Mouse (Mus musculus) limb, embryonic 10.5 days (tissue): ENCODE data around the gene Acin1. TPM values are rescaled to one million over a fixed set of nuclear protein-coding genes. Genes with fewer than 3 reads are reported as not detected.
A peak's percentile ranks its signal among the peaks of the same experiment; 100 is the strongest.

Source experiments
- DNase-seq: peaks from one replicate; pipeline ENCODE4 v3.0.0-alpha.2; 2017; ENCODE audit warnings: low spot score
- H3K27ac ChIP-seq: fragments of 300-500 bp; sonication (generic); 2 replicates; pipeline ENCODE4 v1.5.1; 2016; ENCODE audit warnings: mild to moderate bottlenecking
- H3K27me3 ChIP-seq: fragments of 300-500 bp; sonication (generic); 2 replicates; pipeline ENCODE4 v1.6.1; 2016; ENCODE audit warnings: low read depth, mild to moderate bottlenecking; ENCODE audit not compliant: poor library complexity, severe bottlenecking
- H3K36me3 ChIP-seq: fragments of 300-500 bp; sonication (generic); 2 replicates; pipeline ENCODE4 v1.6.1; 2016; ENCODE audit warnings: mild to moderate bottlenecking, moderate library complexity
- H3K4me1 ChIP-seq: fragments of 300-500 bp; sonication (generic); 2 replicates; pipeline ENCODE4 v1.6.1; 2016
- H3K4me3 ChIP-seq: fragments of 300-500 bp; sonication (generic); 2 replicates; pipeline ENCODE4 v1.5.1; 2016; ENCODE audit warnings: mild to moderate bottlenecking, moderate library complexity
- H3K9me3 ChIP-seq: fragments of 300-500 bp; sonication (generic); replicated peaks from 2 replicates; pipeline ENCODE4 v1.6.1; 2016; ENCODE audit warnings: mild to moderate bottlenecking
- WGBS: fragments of 180-500 bp; shearing (Covaris S2); methylation state at CpG from one replicate; pipeline ENCODE4 v1.1.7; 2016; 5-methylcytosine and 5-hydroxymethylcytosine counted together
- polyA plus RNA-seq: library from polyadenylated mRNA; unstranded; fragments of >200 nt; fragmentation: Nextera tagmentation; extraction: Ambion mirVana; gene quantifications from 2 replicates; pipeline ENCODE4 v1.2.1, GENCODE M21; 2016

Acin1 gene
- polyA plus RNA-seq, 1 experiment from 2014 or later = 144 TPM

- Histone ChIP-seq H3K4me3 (peak within 1 kb of the TSS; percentile 86), H3K9me3 (no peaks in the 10 kb centered on the region), H3K27ac (peak within 1 kb of the TSS; percentile 98), H3K4me1 (peaks cover 19% of the 10 kb centered on the region), H3K36me3 (peaks cover 62% of the 10 kb centered on the region), H3K27me3 (no peaks in the 10 kb centered on the region)
- WGBS = under 1% methylated on average over 41 of the region's 41 CpGs
- no peak for DNase-seq
Observed at GRCm38 (mm10) chr14:54686063-54686521, 639 bp downstream of the Acin1 start, which contains the start of gene 1700123O20Rik. TSS of gene 1700123O20Rik (plus strand) at chr14:54686216.

GRCm38 (mm10) chr14:54685471-54685870 is 1.3 kb downstream of the Acin1 start:
- H3K4me3 ChIP-seq = peak overlapping the region; percentile 86
- peaks cover 61% of the 10 kb centered on the region for H3K36me3 ChIP-seq
- peak overlapping the region; percentile 98 for H3K27ac ChIP-seq
- H3K4me1 ChIP-seq = peaks cover 19% of the 10 kb centered on the region
- no peaks in the 10 kb centered on the region for H3K9me3 ChIP-seq
- DNase-seq = no peak
- H3K27me3 ChIP-seq = no peaks in the 10 kb centered on the region
- 17% methylated on average over 8 of the region's 8 CpGs for WGBS

GRCm38 (mm10) chr14:54682396-54682795 is 4.3 kb downstream of the Acin1 start:
- no peak for DNase-seq
- WGBS = 98% methylated on average over 3 of the region's 3 CpGs
- no peaks in the 10 kb centered on the region for H3K9me3 ChIP-seq
- H3K27ac ChIP-seq = no peak overlapping the region
- no peaks in the 10 kb centered on the region for H3K27me3 ChIP-seq
- peaks cover 69% of the 10 kb centered on the region for H3K36me3 ChIP-seq
- H3K4me3 ChIP-seq = no peak overlapping the region
- peaks cover 8% of the 10 kb centered on the region for H3K4me1 ChIP-seq

- Histone ChIP-seq H3K36me3 (peaks cover 96% of the 10 kb centered on the region), H3K9me3 (no peaks in the 10 kb centered on the region), H3K27ac (no peak overlapping the region), H3K4me3 (no peak overlapping the region), H3K4me1 (no peaks in the 10 kb centered on the region), H3K27me3 (no peaks in the 10 kb centered on the region)
- no peak for DNase-seq
- WGBS = 92% methylated on average over 16 of the region's 16 CpGs
Observed at GRCm38 (mm10) chr14:54678657-54679304, 8.0 kb downstream of the Acin1 start.

DNA sequence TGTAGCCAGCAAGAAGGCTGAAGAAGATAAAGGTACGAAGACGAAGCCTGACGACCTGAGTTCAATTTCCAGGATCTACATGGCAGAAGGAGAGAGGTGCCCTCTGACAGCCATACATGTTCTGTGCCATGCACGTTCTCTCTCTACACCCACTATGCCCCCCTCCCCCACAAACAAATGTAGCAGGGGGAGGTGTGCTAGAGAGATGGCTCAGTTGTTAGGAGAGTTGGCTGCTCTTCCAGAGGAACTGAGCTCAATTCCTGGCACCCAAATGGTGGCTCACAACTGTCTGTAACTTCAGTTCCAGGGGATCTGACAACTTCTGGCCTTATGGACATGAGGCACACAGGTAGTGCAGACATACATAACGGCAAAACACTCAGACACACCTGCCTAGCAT is 10.4 kb downstream of the Acin1 start:
- Histone ChIP-seq H3K36me3 (peaks cover 97% of the 10 kb centered on the region), H3K9me3 (no peaks in the 10 kb centered on the region), H3K27me3 (no peaks in the 10 kb centered on the region), H3K4me3 (no peak overlapping the region), H3K27ac (no peak overlapping the region), H3K4me1 (no peaks in the 10 kb centered on the region)
- no peak for DNase-seq
- 90% methylated on average over 5 of the region's 5 CpGs for WGBS

DNA sequence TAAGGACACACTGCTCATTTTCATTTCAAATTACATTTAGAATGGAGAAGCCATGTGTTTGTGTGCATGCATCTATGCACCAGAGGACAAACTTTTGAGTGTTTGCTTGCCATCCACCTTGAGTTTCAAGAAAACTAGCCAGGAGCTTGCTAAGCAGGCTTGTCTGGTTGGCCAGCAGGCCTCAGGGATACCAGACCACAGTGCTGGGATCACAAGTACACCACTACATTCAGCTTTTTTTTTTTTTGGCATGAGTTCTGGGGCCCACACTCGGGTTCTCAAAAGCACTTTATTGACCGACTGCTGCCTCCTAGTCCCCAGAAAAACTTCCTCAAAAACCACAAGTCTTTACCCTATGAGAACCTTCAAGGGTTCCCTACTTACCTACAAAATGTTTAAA is 12.4 kb downstream of the Acin1 start:
- Histone ChIP-seq H3K27me3 (no peaks in the 10 kb centered on the region), H3K4me1 (no peaks in the 10 kb centered on the region), H3K9me3 (no peaks in the 10 kb centered on the region), H3K27ac (no peak overlapping the region), H3K4me3 (no peak overlapping the region), H3K36me3 (peaks cover 95% of the 10 kb centered on the region)
- no peak for DNase-seq
- WGBS = 94% methylated on average over 2 of the region's 2 CpGs

GRCm38 (mm10) chr14:54669381-54669780 is 17.4 kb downstream of the Acin1 start:
- no peaks in the 10 kb centered on the region for H3K27me3 ChIP-seq
- peak; percentile 48 for DNase-seq
- H3K27ac ChIP-seq = no peak overlapping the region
- no peaks in the 10 kb centered on the region for H3K9me3 ChIP-seq
- H3K4me1 ChIP-seq = no peaks in the 10 kb centered on the region
- H3K4me3 ChIP-seq = no peak overlapping the region
- 86% methylated on average over 4 of the region's 4 CpGs for WGBS
- H3K36me3 ChIP-seq = peaks cover 92% of the 10 kb centered on the region

DNA sequence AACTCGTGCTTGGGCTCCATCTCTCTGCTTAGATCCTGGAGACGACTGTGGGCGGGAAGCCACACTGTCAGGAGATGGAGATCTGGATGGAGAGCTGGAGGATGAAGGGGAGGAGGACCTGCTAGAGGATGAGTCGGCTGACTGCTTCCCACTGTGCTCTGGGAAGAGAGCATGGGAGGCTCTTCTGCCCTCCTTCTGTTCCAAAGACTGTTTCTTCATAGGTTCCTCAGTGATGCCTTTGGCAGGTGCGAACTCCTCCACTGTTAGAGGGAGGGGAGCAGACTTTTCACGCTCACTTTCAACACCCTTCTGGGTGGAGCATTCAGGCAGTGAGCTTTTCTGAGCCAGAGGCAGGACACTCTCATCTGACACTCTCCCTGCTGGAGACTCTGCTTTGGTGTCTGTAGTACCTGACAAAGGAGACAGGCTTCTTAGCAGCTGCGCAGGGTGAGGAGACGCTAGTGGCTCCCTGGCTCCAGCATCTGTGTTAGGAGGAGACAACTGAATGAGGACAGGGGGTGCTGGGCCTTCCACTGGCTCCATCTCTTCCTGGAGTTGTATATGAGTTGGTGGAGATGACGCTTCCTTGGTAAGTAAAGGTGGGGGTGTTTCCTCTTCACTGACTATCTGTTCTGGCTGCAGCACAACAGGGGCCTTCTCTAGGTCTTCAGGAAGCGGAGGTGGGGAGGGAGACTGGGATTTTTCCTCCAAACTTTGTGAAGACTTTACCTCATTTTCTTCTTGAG is 22.1 kb downstream of the Acin1 start:
- Histone ChIP-seq H3K27me3 (no peaks in the 10 kb centered on the region), H3K27ac (no peak overlapping the region), H3K4me3 (no peak overlapping the region), H3K9me3 (no peaks in the 10 kb centered on the region), H3K36me3 (peaks cover 97% of the 10 kb centered on the region), H3K4me1 (no peaks in the 10 kb centered on the region)
- 90% methylated on average over 10 of the region's 10 CpGs for whole genome bisulfite sequencing
- no peak for DNase-seq

GRCm38 (mm10) chr14:54660009-54660408 is 26.7 kb downstream of the Acin1 start:
- Histone ChIP-seq H3K27ac (no peak overlapping the region), H3K27me3 (no peaks in the 10 kb centered on the region), H3K4me1 (no peaks in the 10 kb centered on the region), H3K4me3 (no peak overlapping the region), H3K9me3 (no peaks in the 10 kb centered on the region), H3K36me3 (peaks cover 100% of the 10 kb centered on the region)
- DNase-seq = no peak
- 92% methylated on average over 2 of the region's 2 CpGs for WGBS

DNA sequence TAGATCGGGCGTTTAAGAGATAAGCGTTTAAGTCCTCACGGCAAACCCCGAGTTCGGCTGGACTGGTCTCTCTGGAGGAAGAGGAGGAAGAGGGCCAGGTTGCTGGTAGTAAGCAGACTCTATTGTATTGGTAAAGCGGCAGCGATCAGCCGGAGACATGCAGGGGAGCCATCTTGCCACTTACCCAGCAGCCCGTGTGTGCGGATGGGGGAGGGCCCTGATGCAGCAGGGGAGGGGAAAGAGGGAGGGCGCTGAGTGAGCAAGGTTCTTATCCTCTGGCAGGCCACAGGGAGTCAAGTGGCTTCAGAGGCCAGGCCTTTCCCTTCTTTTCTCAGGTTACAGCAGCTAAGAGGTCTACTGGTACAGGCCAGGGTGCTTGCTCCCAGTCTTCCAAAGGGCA is 33.2 kb downstream of the Acin1 start:
- Histone ChIP-seq H3K4me1 (peaks cover 41% of the 10 kb centered on the region), H3K9me3 (no peaks in the 10 kb centered on the region), H3K4me3 (peak overlapping the region; percentile 77), H3K27me3 (no peaks in the 10 kb centered on the region), H3K36me3 (peaks cover 87% of the 10 kb centered on the region), H3K27ac (peak overlapping the region; percentile 91)
- under 1% methylated on average over 12 of the region's 12 CpGs for WGBS
- DNase-seq = peak; percentile 93

DNA sequence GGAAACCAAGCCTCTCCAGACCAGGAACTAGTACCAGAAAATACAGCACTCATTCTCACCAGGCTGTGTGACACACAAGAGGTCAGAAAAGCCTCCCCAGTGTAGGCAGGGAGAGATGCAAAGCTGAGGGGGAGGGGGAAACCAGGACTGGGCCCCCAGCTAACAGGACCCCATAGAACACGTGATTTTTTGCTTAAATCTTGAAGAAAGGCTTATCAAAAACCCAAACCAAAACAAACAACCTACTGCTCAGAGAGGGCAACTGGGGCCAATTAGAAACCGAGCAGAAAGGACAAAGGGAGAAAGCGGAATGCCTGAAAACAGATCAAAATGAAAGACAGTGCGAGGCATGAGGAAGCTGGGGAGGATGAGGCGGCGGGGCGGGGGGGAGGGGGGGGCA is 33.9 kb downstream of the Acin1 start:
- Histone ChIP-seq H3K36me3 (peaks cover 87% of the 10 kb centered on the region), H3K4me1 (peaks cover 41% of the 10 kb centered on the region)
- WGBS = 2% methylated on average over 7 of the region's 7 CpGs

GRCm38 (mm10) chr14:54651556-54651955 is 35.2 kb downstream of the Acin1 start:
- Histone ChIP-seq H3K27ac (no peak overlapping the region), H3K27me3 (no peaks in the 10 kb centered on the region), H3K4me1 (peaks cover 41% of the 10 kb centered on the region), H3K36me3 (peaks cover 87% of the 10 kb centered on the region), H3K9me3 (no peaks in the 10 kb centered on the region), H3K4me3 (peak overlapping the region; percentile 77; the same call in 1 of the 2 replicates)
- WGBS = 79% methylated on average over 4 of the region's 4 CpGs
- no peak for DNase-seq

More for the DNA sequence above, 33.9 kb downstream of the Acin1 start:
- Histone ChIP-seq H3K27me3 (no peaks in the 10 kb centered on the region), H3K27ac (peak overlapping the region; percentile 91), H3K9me3 (no peaks in the 10 kb centered on the region), H3K4me3 (peak overlapping the region; percentile 77)
- no peak for DNase-seq
